Mouse (Mus musculus): ENCODE data around the gene Zfp286.

The Zfp286 gene

DNA sequence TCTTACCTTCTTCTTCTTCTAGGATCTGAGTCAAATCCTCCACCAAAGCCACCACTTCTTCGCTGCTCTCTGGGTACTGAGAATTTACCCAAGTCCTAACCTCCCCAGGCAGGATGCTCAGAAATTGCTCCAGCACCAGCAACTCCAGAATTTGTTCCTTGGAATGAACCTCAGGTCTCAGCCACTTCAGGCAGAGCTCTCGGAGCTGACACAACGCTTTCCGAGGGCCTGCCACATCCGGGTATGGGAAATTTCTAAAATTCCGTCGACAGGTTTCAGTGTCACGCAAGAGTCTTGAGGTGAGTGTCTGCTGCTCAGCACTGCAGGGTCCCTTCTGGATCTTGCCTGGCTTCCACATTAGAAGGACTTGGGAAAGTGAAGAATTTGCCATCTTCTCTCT, 61.0 kb downstream of the Zfp286 start:
- no peak for ATAC-seq (ENCODE audit: insufficient number of reproducible peaks, low FRiP score, low TSS enrichment)

GRCm38 (mm10) chr11:62710657-62711056, 78.6 kb downstream of the Zfp286 start:
- ATAC-seq (ENCODE audit: insufficient number of reproducible peaks, low FRiP score, low TSS enrichment) = no peak

DNA sequence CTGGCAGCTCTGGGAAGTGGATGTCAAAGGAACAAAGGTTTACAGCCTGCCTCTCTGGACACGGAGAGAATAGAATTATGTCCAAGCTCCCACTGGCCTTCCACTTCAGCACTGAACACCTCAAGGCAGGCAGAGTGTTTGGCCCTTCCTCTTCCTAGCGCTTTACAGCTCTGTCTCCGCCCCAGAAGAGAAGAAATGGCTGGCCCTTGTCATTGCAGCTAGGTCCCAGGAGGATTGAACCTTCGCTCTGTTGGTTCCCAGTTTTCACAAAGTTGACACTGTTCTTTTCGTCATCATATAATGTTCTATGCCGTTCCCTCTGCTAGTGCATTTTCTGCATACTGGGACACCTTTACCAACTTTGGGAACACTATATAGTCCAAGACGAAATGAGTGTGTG, 81.0 kb downstream of the Zfp286 start:
- no peak for ATAC-seq (ENCODE audit: insufficient number of reproducible peaks, low FRiP score, low TSS enrichment)

- ATAC-seq (ENCODE audit: insufficient number of reproducible peaks, low FRiP score, low TSS enrichment) = no peak
Measured at GRCm38 (mm10) chr11:62706141-62706540, 83.1 kb downstream of the Zfp286 start.
